8 mouse cellular contexts compared by ENCODE assay signal in genomic region chr10:53461070-53461781, GRCm38 (mm10).
DNase-seq lines count a peak whose midpoint lies in the region; ATAC-seq and TF ChIP-seq lines count a peak whose summit lies in the region.

No protein-coding gene starts in this region.

- no peak overlapping the region for H3K4me3 ChIP-seq in thymus, adult 2 months (ENCODE audit: control insufficient read depth, insufficient read depth, low read length)
- no peak overlapping the region for H3K4me3 ChIP-seq in stomach, postnatal 0 days (ENCODE audit: low read depth, low read length)

- H3K9ac ChIP-seq in stomach, postnatal 0 days (ENCODE audit: low read length): no peak overlapping the region

- no peak overlapping the region for H3K4me2 ChIP-seq in stomach, postnatal 0 days (replicated peaks; ENCODE audit: low read depth)

- no peak for TF ChIP-seq POLR2A in thymus, adult 2 months (IDR thresholded peaks at IDR 0.05; ENCODE audit: control insufficient read depth, extremely low read depth, insufficient read depth, low read length, poor library complexity)

- 37% methylated on average over 7 of the region's 7 CpGs for WGBS in thymus, adult 2 months
- 70% methylated on average over 7 of the region's 7 CpGs for WGBS in stomach, postnatal 0 days

- no peak overlapping the region for H3K27ac ChIP-seq in thymus, adult 2 months (ENCODE audit: control insufficient read depth, insufficient read depth, low read length)
- no peak overlapping the region for H3K27ac ChIP-seq in stomach, postnatal 0 days (replicated peaks)

- ATAC-seq in stomach, postnatal 0 days (ENCODE audit: low FRiP score, low TSS enrichment): 0 out of 2 replicates have a peak, but pooled peaks have one; percentile 32

- H3K36me3 ChIP-seq in thymus, adult 2 months (ENCODE audit: control insufficient read depth, insufficient read depth, low read length): no peaks in the 10 kb centered on the region
- no peaks in the 10 kb centered on the region for H3K36me3 ChIP-seq in stomach, postnatal 0 days (ENCODE audit: control insufficient read depth, insufficient read depth, low read length)

- H3K27me3 ChIP-seq in thymus, adult 2 months (ENCODE audit: control insufficient read depth, insufficient read depth, low read length): no peaks in the 10 kb centered on the region
- H3K27me3 ChIP-seq in stomach, postnatal 0 days (ENCODE audit: control insufficient read depth, insufficient read depth, low read length): no peaks in the 10 kb centered on the region

- no peaks in the 10 kb centered on the region for H3K9me3 ChIP-seq in stomach, postnatal 0 days (ENCODE audit: control insufficient read depth, low read length)

- peak; percentile 33 for DNase-seq in heart, adult 8-10 months (ENCODE audit: low spot score)
- DNase-seq in heart, postnatal 10 days: no peak
- DNase-seq in thymus, adult 2 months: peak; percentile 7
- no peak for DNase-seq in thymus, postnatal 4 days
- peak; percentile 65 for DNase-seq in induced T-regulatory cell, adult 2 months (ENCODE audit: low read depth)
- DNase-seq in stomach, postnatal 0 days (ENCODE audit: low spot score): no peak
- DNase-seq in right cerebral cortex, adult 18-20 months: no peak
- DNase-seq in kidney, postnatal 25 days: no peak

- no peak for TF ChIP-seq EP300 in stomach, postnatal 0 days (optimal IDR thresholded peaks at IDR 0.05)

- H3K4me1 ChIP-seq in thymus, adult 2 months (replicated peaks; ENCODE audit: control insufficient read depth, insufficient read depth, low read length): no peaks in the 10 kb centered on the region
- no peaks in the 10 kb centered on the region for H3K4me1 ChIP-seq in stomach, postnatal 0 days (replicated peaks; ENCODE audit: control insufficient read depth, insufficient read depth)

- intact Hi-C loops in heart, postnatal 10 days (cut with DNase I): no loop called here

- no peak for TF ChIP-seq CTCF in thymus, adult 2 months (IDR thresholded peaks at IDR 0.05; ENCODE audit: borderline replicate concordance, control insufficient read depth, extremely low read depth, insufficient read depth, low read length, poor library complexity)
- peak; percentile 66 for TF ChIP-seq CTCF in stomach, postnatal 0 days (IDR thresholded peaks at IDR 0.05; ENCODE audit: low read depth)

Comparison
In these comparisons a context has a peak if more than half of its experiments do, and no peak if none do; other contexts are left out.
1. DNase-seq: peak in heart, adult 8-10 months (single experiment), thymus, adult 2 months (single experiment) and induced T-regulatory cell, adult 2 months (single experiment); none in heart, postnatal 10 days (0 of 2), thymus, postnatal 4 days (single experiment), stomach, postnatal 0 days (single experiment), right cerebral cortex, adult 18-20 months (single experiment) and kidney, postnatal 25 days (0 of 2).